Mouse (Mus musculus) cortical plate, adult 2 months (tissue): ENCODE measurements around the gene Fhit.

Experiments
- CTCF ChIP-seq: fragments of 200-500 bp; IDR thresholded peaks from 2 replicates; pipeline ENCODE4 v1.5.1; 2011; ENCODE audit warnings: mild to moderate bottlenecking, control low read depth, low read length; ENCODE audit not compliant: insufficient read depth; ENCODE audit errors: extremely low read depth
- POLR2A ChIP-seq: fragments of 200-500 bp; IDR thresholded peaks from 2 replicates; pipeline ENCODE4 v1.6.1; 2011; ENCODE audit warnings: mild to moderate bottlenecking, low read length, control low read depth; ENCODE audit not compliant: insufficient read depth; ENCODE audit errors: extremely low read depth

DNA sequence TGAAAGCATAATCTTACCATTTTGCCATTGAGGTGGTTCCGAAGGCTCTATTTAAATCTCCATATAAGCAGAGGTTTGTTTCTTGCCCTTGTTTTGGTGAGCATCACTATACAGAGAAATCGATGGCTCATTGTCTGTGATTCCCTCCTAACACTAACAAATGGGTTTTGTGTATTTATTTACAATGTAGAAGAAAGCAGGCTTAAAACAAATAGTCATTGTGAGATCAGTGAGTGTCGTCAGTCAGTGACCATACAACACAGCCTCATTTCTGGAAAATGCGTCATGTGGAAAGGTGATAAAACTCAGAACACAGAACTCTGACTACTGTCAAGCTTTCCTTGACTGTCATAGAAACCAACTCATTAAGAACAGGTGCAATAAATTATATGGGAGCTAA is 1632.6 kb downstream of the Fhit start:
- TF ChIP-seq CTCF (no peak), POLR2A (no peak)
